In genomic region chr4:98834782-98835181, GRCm38 (mm10) we compare ENCODE assay signal across 41 mouse cellular contexts. TPM values are rescaled to one million over a fixed set of nuclear protein-coding genes. Genes with fewer than 3 reads are reported as not detected.
DNase-seq lines count a peak whose midpoint lies in the region; ATAC-seq and TF ChIP-seq lines count a peak whose summit lies in the region.
"Had no signal": no experiment of that assay in that cellular context is flagged by ENCODE, and none has a peak within 500 bp of the region (broad histone marks: within the 10 kb centered on the region; RNA-seq: fewer than 3 reads in every experiment).

No protein-coding gene starts in this region.

- TF ChIP-seq POLR2A in lung, adult 2 months (IDR thresholded peaks at IDR 0.05; ENCODE audit: borderline replicate concordance, extremely low read depth, low read depth, low read length): no peak

- no peak overlapping the region for H3K4me2 ChIP-seq in heart, embryonic 16.5 days (ENCODE audit: low read depth, low read length)
- no peak overlapping the region for H3K4me2 ChIP-seq in hindbrain, embryonic 12.5 days (replicated peaks)
- H3K4me2 ChIP-seq: embryonic facial prominence, embryonic 12.5 days; heart, embryonic 11.5 days; kidney, embryonic 15.5 days; limb, embryonic 13.5 days; liver, embryonic 11.5 days; midbrain, embryonic 15.5 days; neural tube, embryonic 15.5 days had no signal

- ATAC-seq in heart, embryonic 16.5 days (replicated peaks; ENCODE audit: extremely low read depth, insufficient read depth, low FRiP score): peak; percentile 52
- no peak for ATAC-seq in hindbrain, embryonic 12.5 days (ENCODE audit: low FRiP score)
- ATAC-seq: forebrain, embryonic 16.5 days; hindbrain, embryonic 16.5 days; midbrain, embryonic 15.5 days; Patski had no signal

- H3K27ac ChIP-seq in heart, embryonic 16.5 days (ENCODE audit: low read length): no peak overlapping the region
- H3K27ac ChIP-seq in heart, embryonic 10.5 days: no peak overlapping the region
- no peak overlapping the region for H3K27ac ChIP-seq in hindbrain, embryonic 12.5 days
- H3K27ac ChIP-seq: embryonic facial prominence, embryonic 12.5 days; forebrain, embryonic 10.5 days; gastrocnemius, adult 2 months; hindbrain, embryonic 10.5 days; kidney, embryonic 15.5 days; left cerebral cortex, adult 2 months; limb, embryonic 13.5 days; midbrain, embryonic 10.5 days; midbrain, embryonic 15.5 days; neural tube, embryonic 15.5 days had no signal

- intact Hi-C loops in left cerebral cortex, postnatal 4 days (cut with DNase I): no loop called here

- H3K27me3 ChIP-seq in heart, embryonic 16.5 days (ENCODE audit: control insufficient read depth, insufficient read depth, low read length): no peaks in the 10 kb centered on the region
- no peaks in the 10 kb centered on the region for H3K27me3 ChIP-seq in heart, embryonic 10.5 days (ENCODE audit: insufficient read depth, poor library complexity, severe bottlenecking)
- H3K27me3 ChIP-seq in hindbrain, embryonic 12.5 days: no peaks in the 10 kb centered on the region
- H3K27me3 ChIP-seq: CH12.LX; embryonic facial prominence, embryonic 12.5 days; kidney, embryonic 15.5 days; limb, embryonic 13.5 days; midbrain, embryonic 15.5 days; neural tube, embryonic 15.5 days; Patski had no signal

- no peak overlapping the region for H3K4me3 ChIP-seq in heart, embryonic 16.5 days (ENCODE audit: low read length)
- no peak overlapping the region for H3K4me3 ChIP-seq in heart, embryonic 10.5 days
- H3K4me3 ChIP-seq in lung, adult 2 months (replicated peaks; ENCODE audit: extremely low read depth, low read depth, low read length): no peak overlapping the region
- H3K4me3 ChIP-seq in hindbrain, embryonic 12.5 days: no peak overlapping the region
- H3K4me3 ChIP-seq: embryonic facial prominence, embryonic 12.5 days; forebrain, embryonic 10.5 days; gastrocnemius, adult 2 months; hindbrain, embryonic 10.5 days; kidney, embryonic 15.5 days; left cerebral cortex, adult 2 months; limb, embryonic 13.5 days; midbrain, embryonic 10.5 days; midbrain, embryonic 15.5 days; neural tube, embryonic 15.5 days had no signal

- H3K4me1 ChIP-seq in heart, embryonic 16.5 days (ENCODE audit: control insufficient read depth, insufficient read depth, low read length): peaks cover 9% of the 10 kb centered on the region
- H3K4me1 ChIP-seq in heart, embryonic 10.5 days: peaks cover 12% of the 10 kb centered on the region
- H3K4me1 ChIP-seq in lung, adult 2 months (ENCODE audit: control insufficient read depth, insufficient read depth, low read length): no peaks in the 10 kb centered on the region
- no peaks in the 10 kb centered on the region for H3K4me1 ChIP-seq in hindbrain, embryonic 12.5 days
- H3K4me1 ChIP-seq: midbrain, embryonic 10.5 days; midbrain, embryonic 15.5 days; neural tube, embryonic 15.5 days had no signal

- no peak for DNase-seq in heart, embryonic 10.5 days (ENCODE audit: low spot score)
- peak; percentile 33 for DNase-seq in left cerebral cortex, postnatal 4 days
- no peak for DNase-seq in left cerebral cortex, adult 18-20 months (ENCODE audit: low spot score in 2 of 2)
- DNase-seq in lung, postnatal 14 days: peak; percentile 34
- no peak for DNase-seq in lung, adult 2 months
- DNase-seq: adrenal gland, postnatal 10 days; cerebellum, adult 11-12 months; gastrocnemius, adult 2 months; kidney, adult 18-20 months; retina, postnatal 1 day; right cerebral cortex, postnatal 14 days; thymus, postnatal 4 days had no signal

- H3K9ac ChIP-seq in heart, embryonic 16.5 days (ENCODE audit: low read length): no peak overlapping the region
- no peak overlapping the region for H3K9ac ChIP-seq in hindbrain, embryonic 12.5 days
- H3K9ac ChIP-seq: embryonic facial prominence, embryonic 12.5 days; kidney, embryonic 15.5 days; limb, embryonic 13.5 days; midbrain, embryonic 15.5 days; neural tube, embryonic 15.5 days had no signal

- WGBS in heart, embryonic 16.5 days: 42% methylated on average over 4 of the region's 4 CpGs
- WGBS in heart, embryonic 10.5 days: 76% methylated on average over 4 of the region's 4 CpGs
- WGBS in lung, adult 2 months: 36% methylated on average over 4 of the region's 4 CpGs
- 66% methylated on average over 4 of the region's 4 CpGs for WGBS in hindbrain, embryonic 12.5 days

- no peaks in the 10 kb centered on the region for H3K36me3 ChIP-seq in heart, embryonic 16.5 days (ENCODE audit: control insufficient read depth, insufficient read depth)
- no peaks in the 10 kb centered on the region for H3K36me3 ChIP-seq in heart, embryonic 10.5 days
- H3K36me3 ChIP-seq in hindbrain, embryonic 12.5 days: no peaks in the 10 kb centered on the region
- H3K36me3 ChIP-seq: embryonic facial prominence, embryonic 12.5 days; forebrain, embryonic 10.5 days; hindbrain, embryonic 10.5 days; kidney, embryonic 15.5 days; limb, embryonic 13.5 days; midbrain, embryonic 10.5 days; midbrain, embryonic 15.5 days; neural tube, embryonic 15.5 days had no signal

- TF ChIP-seq CTCF in lung, adult 2 months (IDR thresholded peaks at IDR 0.05; ENCODE audit: insufficient read depth, low read length): no peak

- no peaks in the 10 kb centered on the region for H3K9me3 ChIP-seq in heart, embryonic 16.5 days (replicated peaks; ENCODE audit: control insufficient read depth, low read length)
- H3K9me3 ChIP-seq in heart, embryonic 10.5 days: no peaks in the 10 kb centered on the region
- no peaks in the 10 kb centered on the region for H3K9me3 ChIP-seq in hindbrain, embryonic 12.5 days (replicated peaks)
- H3K9me3 ChIP-seq: embryonic facial prominence, embryonic 12.5 days; forebrain, embryonic 10.5 days; hindbrain, embryonic 10.5 days; kidney, embryonic 15.5 days; limb, embryonic 13.5 days; midbrain, embryonic 10.5 days; midbrain, embryonic 15.5 days; neural tube, embryonic 15.5 days had no signal

RNA-seq across cellular contexts. Expression of gene I0C0044D17Rik, which starts 11.1 kb away (rescaled TPM):
- polyA plus RNA-seq in heart, embryonic 16.5 days (2015; fragmentation: Nextera tagmentation; extraction: Ambion mirVana): not detected in 2 replicates
- not detected in 2 replicates for polyA plus RNA-seq in heart, embryonic 10.5 days (2016; fragmentation: Nextera tagmentation; extraction: Ambion mirVana)
- total RNA-seq in left cerebral cortex, postnatal 4 days (2021): not detected
- total RNA-seq in left cerebral cortex, adult 18-20 months (2021): not detected
- not detected in 2 replicates for polyA plus RNA-seq in lung, adult 2 months (2012; rRNA removed)
- not detected in 2 replicates for polyA plus RNA-seq in hindbrain, embryonic 12.5 days (2016; fragmentation: Nextera tagmentation; extraction: Ambion mirVana)
- total RNA-seq: adrenal gland, postnatal 10 days; CH12.LX; gastrocnemius, adult 2 months; gastrocnemius, postnatal 4 days; layer of hippocampus, adult 18-20 months; layer of hippocampus, postnatal 10 days; left cerebral cortex, adult 2 months; left cerebral cortex, postnatal 25 days; megakaryocyte progenitor cell, adult 5-6 weeks had no signal
- polyA plus RNA-seq: C2C12; embryonic facial prominence, embryonic 12.5 days; forebrain, embryonic 10.5 days; forebrain, embryonic 16.5 days; heart, embryonic 11.5 days; hindbrain, embryonic 10.5 days; hindbrain, embryonic 16.5 days; intestine, embryonic 14.5 days; kidney, embryonic 15.5 days; limb, embryonic 13.5 days; liver, embryonic 11.5 days; liver, embryonic 16.5 days; midbrain, embryonic 10.5 days; midbrain, embryonic 15.5 days; neural tube, embryonic 15.5 days; Patski; small intestine, adult 2 months; stomach, embryonic 14.5 days; testis, adult 2 months; thymus, postnatal 0 days had no signal

RNA-seq across cellular contexts. Expression of gene Kank4, which starts 17.4 kb away (rescaled TPM):
- polyA plus RNA-seq in heart, embryonic 16.5 days (2015; fragmentation: Nextera tagmentation; extraction: Ambion mirVana): 0.50 and 0.75 TPM in 2 replicates
- polyA plus RNA-seq in heart, embryonic 10.5 days (2016; fragmentation: Nextera tagmentation; extraction: Ambion mirVana): 0.34 and 0.60 TPM in 2 replicates
- total RNA-seq in left cerebral cortex, postnatal 4 days (2021): 1 to 10 TPM; 2.0 to 2.3 TPM
- 1 to 10 TPM; 3.8 to 4.4 TPM for total RNA-seq in left cerebral cortex, adult 18-20 months (2021)
- polyA plus RNA-seq in lung, adult 2 months (2012; rRNA removed): 6.9 and 9.3 TPM in 2 replicates
- polyA plus RNA-seq in hindbrain, embryonic 12.5 days (2016; fragmentation: Nextera tagmentation; extraction: Ambion mirVana): 1.5 and 1.7 TPM in 2 replicates
- total RNA-seq: CH12.LX had no signal
- polyA plus RNA-seq: C2C12, Patski had no signal

Comparison
In these comparisons a context has a peak if more than half of its experiments do, and no peak if none do; other contexts are left out.
1. DNase-seq: peak in left cerebral cortex, postnatal 4 days (single experiment) and lung, postnatal 14 days (single experiment); none in heart, embryonic 10.5 days (single experiment), left cerebral cortex, adult 18-20 months (0 of 2) and lung, adult 2 months (single experiment).